ENCODE assay signal across 9 mouse cellular contexts in genomic region chr7:130691931-130692330, GRCm38 (mm10).
DNase-seq lines count a peak whose midpoint lies in the region; ATAC-seq and TF ChIP-seq lines count a peak whose summit lies in the region.
"Had no signal": no experiment of that assay in that cellular context is flagged by ENCODE, and none has a peak within 500 bp of the region (broad histone marks: within the 10 kb centered on the region; RNA-seq: fewer than 3 reads in every experiment).

No protein-coding gene starts in this region.

- 22% methylated on average over 1 of the region's 2 CpGs for WGBS in kidney, postnatal 0 days
- 47% methylated on average over 2 of the region's 2 CpGs for WGBS in forebrain, embryonic 11.5 days
- 21% methylated on average over 2 of the region's 2 CpGs for WGBS in intestine, embryonic 16.5 days
- 54% methylated on average over 2 of the region's 2 CpGs for WGBS in neural tube, embryonic 14.5 days

- H3K4me2 ChIP-seq in kidney, postnatal 0 days (ENCODE audit: low read length) = peak overlapping the region; percentile 72
- H3K4me2 ChIP-seq in forebrain, embryonic 11.5 days (ENCODE audit: low read depth, low read length, severe bottlenecking) = no peak overlapping the region; the same call in 1 of the 2 replicates
- H3K4me2 ChIP-seq in intestine, embryonic 16.5 days (ENCODE audit: low read depth, low read length) = peak overlapping the region; percentile 79; the same call in 1 of the 2 replicates
- peak overlapping the region; percentile 49 for H3K4me2 ChIP-seq in neural tube, embryonic 14.5 days (ENCODE audit: low read depth, low read length)

- DNase-seq in kidney, postnatal 0 days (ENCODE audit: low spot score) = no peak
- DNase-seq in kidney, postnatal 4 days = no peak
- DNase-seq in forebrain, embryonic 11.5 days (ENCODE audit: low spot score) = no peak
- no peak for DNase-seq in gastrocnemius, postnatal 14 days
- no peak for DNase-seq in adrenal gland, postnatal 4 days (ENCODE audit: low spot score in 2 of 2)
- no peak for DNase-seq in thymus, postnatal 0 days (ENCODE audit: low spot score)
- DNase-seq: kidney, adult 8-10 months had no signal

- no peak for ATAC-seq in kidney, postnatal 0 days (replicated peaks; ENCODE audit: low FRiP score, low read depth)
- ATAC-seq in forebrain, embryonic 11.5 days (replicated peaks; ENCODE audit: low FRiP score) = peak; percentile 2; the same call in 1 of the 2 replicates
- ATAC-seq in intestine, embryonic 16.5 days = no peak
- ATAC-seq in neural tube, embryonic 14.5 days (ENCODE audit: low read depth) = no peak

- H3K9ac ChIP-seq in kidney, postnatal 0 days (ENCODE audit: low read depth, low read length) = peak overlapping the region; percentile 27; the same call in 1 of the 2 replicates
- H3K9ac ChIP-seq in forebrain, embryonic 11.5 days (ENCODE audit: low read length) = peak overlapping the region; percentile 94
- H3K9ac ChIP-seq in intestine, embryonic 16.5 days (ENCODE audit: low read depth, low read length) = 0 out of 2 replicates have a peak overlapping the region, but pooled peaks have one; percentile 1
- no peak overlapping the region; the same call in 1 of the 2 replicates for H3K9ac ChIP-seq in neural tube, embryonic 14.5 days (replicated peaks; ENCODE audit: low read depth, low read length)

- H3K4me1 ChIP-seq in kidney, postnatal 0 days (replicated peaks; ENCODE audit: insufficient read depth, low read length) = peaks cover 30% of the 10 kb centered on the region
- peaks cover 19% of the 10 kb centered on the region for H3K4me1 ChIP-seq in forebrain, embryonic 11.5 days (replicated peaks; ENCODE audit: control insufficient read depth, insufficient read depth, low read length)
- H3K4me1 ChIP-seq in intestine, embryonic 16.5 days (ENCODE audit: control insufficient read depth, insufficient read depth, low read length) = peaks cover 37% of the 10 kb centered on the region
- peaks cover 31% of the 10 kb centered on the region for H3K4me1 ChIP-seq in neural tube, embryonic 14.5 days (ENCODE audit: control insufficient read depth, insufficient read depth, low read length)

- H3K9me3 ChIP-seq in kidney, postnatal 0 days (replicated peaks; ENCODE audit: low read length) = no peaks in the 10 kb centered on the region
- H3K9me3 ChIP-seq in forebrain, embryonic 11.5 days (ENCODE audit: control insufficient read depth, low read length) = no peaks in the 10 kb centered on the region
- H3K9me3 ChIP-seq in intestine, embryonic 16.5 days (ENCODE audit: control insufficient read depth, low read length) = no peaks in the 10 kb centered on the region
- H3K9me3 ChIP-seq in neural tube, embryonic 14.5 days (ENCODE audit: control insufficient read depth, low read length) = no peaks in the 10 kb centered on the region

- no peaks in the 10 kb centered on the region for H3K27me3 ChIP-seq in kidney, postnatal 0 days (ENCODE audit: insufficient read depth, low read length)
- no peaks in the 10 kb centered on the region for H3K27me3 ChIP-seq in forebrain, embryonic 11.5 days (ENCODE audit: control insufficient read depth, insufficient read depth, low read length)
- no peaks in the 10 kb centered on the region for H3K27me3 ChIP-seq in intestine, embryonic 16.5 days (replicated peaks; ENCODE audit: control insufficient read depth, insufficient read depth, low read length)
- H3K27me3 ChIP-seq in neural tube, embryonic 14.5 days (ENCODE audit: control insufficient read depth, insufficient read depth, low read length) = no peaks in the 10 kb centered on the region

- intact Hi-C loops in gastrocnemius, postnatal 14 days (cut with DNase I; ENCODE audit: low total_unique reads) = no loop called here

- H3K4me3 ChIP-seq in kidney, postnatal 0 days (replicated peaks; ENCODE audit: low read depth, low read length) = no peak overlapping the region
- peak overlapping the region; percentile 72; the same call in 1 of the 2 replicates for H3K4me3 ChIP-seq in forebrain, embryonic 11.5 days (ENCODE audit: low read depth, low read length)
- no peak overlapping the region for H3K4me3 ChIP-seq in intestine, embryonic 16.5 days (ENCODE audit: low read length)
- H3K4me3 ChIP-seq in neural tube, embryonic 14.5 days (ENCODE audit: low read depth, low read length) = no peak overlapping the region; the same call in 1 of the 2 replicates

- no peak for TF ChIP-seq CTCF in kidney, postnatal 0 days (IDR thresholded peaks at IDR 0.05; ENCODE audit: low read depth)

- no peaks in the 10 kb centered on the region for H3K36me3 ChIP-seq in kidney, postnatal 0 days (ENCODE audit: insufficient read depth, low read length)
- H3K36me3 ChIP-seq in forebrain, embryonic 11.5 days (ENCODE audit: control insufficient read depth, insufficient read depth, low read length) = no peaks in the 10 kb centered on the region
- no peaks in the 10 kb centered on the region for H3K36me3 ChIP-seq in intestine, embryonic 16.5 days (ENCODE audit: control insufficient read depth, insufficient read depth, low read length)
- no peaks in the 10 kb centered on the region for H3K36me3 ChIP-seq in neural tube, embryonic 14.5 days (ENCODE audit: control insufficient read depth, insufficient read depth, low read length)

- peak overlapping the region; percentile 44; the same call in 1 of the 2 replicates for H3K27ac ChIP-seq in kidney, postnatal 0 days
- peak overlapping the region; percentile 97; the same call in 1 of the 2 replicates for H3K27ac ChIP-seq in forebrain, embryonic 11.5 days (ENCODE audit: low read depth, low read length)
- peak overlapping the region; percentile 26 for H3K27ac ChIP-seq in intestine, embryonic 16.5 days (ENCODE audit: low read length)
- H3K27ac ChIP-seq in neural tube, embryonic 14.5 days (ENCODE audit: low read depth, low read length) = peak overlapping the region; percentile 95

Comparison
In these comparisons a context has a peak if more than half of its experiments do, and no peak if none do; other contexts are left out.
1. H3K27ac ChIP-seq: peak in every context shown above with its lines; median percentile 97 in forebrain, embryonic 11.5 days; 95 in neural tube, embryonic 14.5 days; 44 in kidney, postnatal 0 days; 26 in intestine, embryonic 16.5 days.